Mouse (Mus musculus): Measurements from ENCODE around the gene Prcd. TPM values are rescaled to one million over a fixed set of nuclear protein-coding genes. Genes with fewer than 3 reads are reported as not detected.

Prcd gene
- total and polyA plus RNA-seq, 2 experiments from 2014 or later, result 6.0 TPM; not detected in 1

DNA sequence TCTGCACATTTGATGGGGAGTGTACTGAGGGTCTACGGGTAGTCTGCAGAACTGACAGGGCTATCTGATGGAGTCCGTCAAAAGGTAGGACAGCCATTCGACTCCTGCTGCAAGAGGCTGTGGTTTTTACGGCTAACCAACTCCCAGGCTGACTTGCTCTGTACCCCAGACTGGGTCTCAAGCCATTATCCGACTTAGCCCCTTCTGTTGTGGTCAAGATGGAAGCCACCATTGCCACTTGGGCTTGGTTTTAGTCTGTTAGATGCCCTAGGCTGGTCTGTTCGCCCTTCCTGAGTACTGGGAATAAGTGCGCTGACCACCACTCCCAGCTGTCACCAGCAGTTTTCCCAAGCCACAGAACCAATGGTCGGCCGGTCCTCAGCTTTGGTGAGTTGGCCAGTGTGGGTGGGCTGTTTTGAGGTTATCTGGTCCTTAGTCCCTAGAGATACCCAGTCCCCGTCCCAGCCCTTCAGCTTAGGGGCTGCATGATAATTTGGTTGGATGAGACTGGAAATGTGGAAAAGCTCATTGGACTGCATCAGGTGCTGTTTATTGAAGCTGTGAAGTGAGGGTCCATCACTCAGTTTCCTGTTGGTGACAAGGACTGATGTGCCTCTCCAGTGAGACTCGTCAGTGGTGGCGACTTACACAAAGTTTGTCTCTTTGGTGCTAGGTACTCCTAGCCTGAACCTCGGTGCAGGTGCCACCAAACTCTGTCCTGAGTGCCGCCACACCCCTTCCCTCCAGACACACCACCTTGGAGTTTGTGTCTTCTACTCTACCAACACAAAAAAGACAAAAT is 23.0 kb downstream of the Prcd start:
- H3K27ac ChIP-seq (ENCODE audit: low read depth, low read length), result no peak overlapping the region
- no peak overlapping the region for H3K4me2 ChIP-seq (ENCODE audit: low read depth, low read length, poor library complexity, severe bottlenecking)
- ATAC-seq (ENCODE audit: low FRiP score) (no peak), DNase-seq (ENCODE audit: low spot score) (no peak)
- TF ChIP-seq CTCF (IDR thresholded peaks at IDR 0.05), result no peak
- peaks cover 5% of the 10 kb centered on the region; the same call in 1 of the 2 replicates for H3K4me1 ChIP-seq (ENCODE audit: insufficient read depth, low read length)
- no peaks in the 10 kb centered on the region for H3K9me3 ChIP-seq (ENCODE audit: low read length)
- H3K9ac ChIP-seq (replicated peaks; ENCODE audit: low read length, poor library complexity, severe bottlenecking), result no peak overlapping the region
- H3K4me3 ChIP-seq (ENCODE audit: low read depth, low read length), result no peak overlapping the region
- peaks cover 40% of the 10 kb centered on the region for H3K36me3 ChIP-seq (ENCODE audit: insufficient read depth, low read length)
- no peaks in the 10 kb centered on the region for H3K27me3 ChIP-seq (ENCODE audit: insufficient read depth, low read length)
- WGBS, result 92% methylated on average over 14 of the region's 14 CpGs

- Histone ChIP-seq H3K27ac (ENCODE audit: low read depth, low read length) (no peak overlapping the region), H3K9me3 (ENCODE audit: low read length) (no peaks in the 10 kb centered on the region), H3K4me3 (ENCODE audit: low read depth, low read length) (no peak overlapping the region), H3K9ac (replicated peaks; ENCODE audit: low read length, poor library complexity, severe bottlenecking) (no peak overlapping the region), H3K4me2 (ENCODE audit: low read depth, low read length, poor library complexity, severe bottlenecking) (no peak overlapping the region), H3K36me3 (ENCODE audit: insufficient read depth, low read length) (peaks cover 46% of the 10 kb centered on the region), H3K27me3 (ENCODE audit: insufficient read depth, low read length) (no peaks in the 10 kb centered on the region), H3K4me1 (ENCODE audit: insufficient read depth, low read length) (peaks cover 3% of the 10 kb centered on the region; the same call in 1 of the 2 replicates)
- DNase-seq (ENCODE audit: low spot score) (no peak), ATAC-seq (ENCODE audit: low FRiP score) (no peak)
- TF ChIP-seq CTCF (IDR thresholded peaks at IDR 0.05), result no peak
- 90% methylated on average over 8 of the region's 8 CpGs for WGBS
These were observed 24.5 kb downstream of the Prcd start for GRCm38 (mm10) chr11:116677711-116678441.

GRCm38 (mm10) chr11:116679148-116679547 is 25.8 kb downstream of the Prcd start:
- TF ChIP-seq CTCF (IDR thresholded peaks at IDR 0.05), result no peak
- 86% methylated on average over 6 of the region's 6 CpGs for WGBS
- H3K9me3 ChIP-seq (ENCODE audit: low read length), result no peaks in the 10 kb centered on the region
- no peak overlapping the region for H3K4me3 ChIP-seq (ENCODE audit: low read depth, low read length)
- no peak overlapping the region for H3K9ac ChIP-seq (replicated peaks; ENCODE audit: low read length, poor library complexity, severe bottlenecking)
- ATAC-seq (ENCODE audit: low FRiP score), result no peak
- DNase-seq (ENCODE audit: low spot score), result no peak
- H3K27me3 ChIP-seq (ENCODE audit: insufficient read depth, low read length), result no peaks in the 10 kb centered on the region
- H3K4me1 ChIP-seq (ENCODE audit: insufficient read depth, low read length), result no peaks in the 10 kb centered on the region
- peaks cover 46% of the 10 kb centered on the region for H3K36me3 ChIP-seq (ENCODE audit: insufficient read depth, low read length)
- no peak overlapping the region for H3K4me2 ChIP-seq (ENCODE audit: low read depth, low read length, poor library complexity, severe bottlenecking)
- no peak overlapping the region for H3K27ac ChIP-seq (ENCODE audit: low read depth, low read length)

GRCm38 (mm10) chr11:116680321-116681091 is 27.2 kb downstream of the Prcd start:
- Histone ChIP-seq H3K27me3 (ENCODE audit: insufficient read depth, low read length) (no peaks in the 10 kb centered on the region), H3K4me2 (ENCODE audit: low read depth, low read length, poor library complexity, severe bottlenecking) (no peak overlapping the region), H3K9ac (replicated peaks; ENCODE audit: low read length, poor library complexity, severe bottlenecking) (no peak overlapping the region), H3K36me3 (ENCODE audit: insufficient read depth, low read length) (peaks cover 36% of the 10 kb centered on the region), H3K27ac (ENCODE audit: low read depth, low read length) (no peak overlapping the region), H3K4me3 (ENCODE audit: low read depth, low read length) (no peak overlapping the region), H3K4me1 (ENCODE audit: insufficient read depth, low read length) (no peaks in the 10 kb centered on the region), H3K9me3 (ENCODE audit: low read length) (no peaks in the 10 kb centered on the region)
- DNase-seq (ENCODE audit: low spot score) (no peak), ATAC-seq (ENCODE audit: low FRiP score) (no peak)
- TF ChIP-seq CTCF (IDR thresholded peaks at IDR 0.05), result no peak
- WGBS, result 78% methylated on average over 24 of the region's 24 CpGs

GRCm38 (mm10) chr11:116681147-116681546 is 27.8 kb downstream of the Prcd start:
- Histone ChIP-seq H3K9me3 (ENCODE audit: low read length) (no peaks in the 10 kb centered on the region), H3K27me3 (ENCODE audit: insufficient read depth, low read length) (no peaks in the 10 kb centered on the region), H3K27ac (ENCODE audit: low read depth, low read length) (no peak overlapping the region), H3K36me3 (ENCODE audit: insufficient read depth, low read length) (peaks cover 33% of the 10 kb centered on the region), H3K4me2 (ENCODE audit: low read depth, low read length, poor library complexity, severe bottlenecking) (no peak overlapping the region), H3K4me1 (ENCODE audit: insufficient read depth, low read length) (no peaks in the 10 kb centered on the region), H3K9ac (replicated peaks; ENCODE audit: low read length, poor library complexity, severe bottlenecking) (no peak overlapping the region), H3K4me3 (ENCODE audit: low read depth, low read length) (no peak overlapping the region)
- no peak for TF ChIP-seq CTCF (IDR thresholded peaks at IDR 0.05)
- DNase-seq (ENCODE audit: low spot score), result no peak
- WGBS, result 89% methylated on average over 4 of the region's 4 CpGs
- no peak for ATAC-seq (ENCODE audit: low FRiP score)
